Mouse (Mus musculus) induced T-regulatory cell, adult 2 months (primary cell): Measurements from ENCODE around the gene Tbc1d32.
"Not testable (repeated sequence)": the region's sequence is repeated elsewhere in the genome, so short reads cannot be mapped to it uniquely, and the experiment has no call there.

ENCODE experiments used
- DNase-seq: peaks from one replicate; pipeline ENCODE4 v3.0.0-alpha.2; 2012; ENCODE audit warnings: low read depth

The Tbc1d32 gene

DNA sequence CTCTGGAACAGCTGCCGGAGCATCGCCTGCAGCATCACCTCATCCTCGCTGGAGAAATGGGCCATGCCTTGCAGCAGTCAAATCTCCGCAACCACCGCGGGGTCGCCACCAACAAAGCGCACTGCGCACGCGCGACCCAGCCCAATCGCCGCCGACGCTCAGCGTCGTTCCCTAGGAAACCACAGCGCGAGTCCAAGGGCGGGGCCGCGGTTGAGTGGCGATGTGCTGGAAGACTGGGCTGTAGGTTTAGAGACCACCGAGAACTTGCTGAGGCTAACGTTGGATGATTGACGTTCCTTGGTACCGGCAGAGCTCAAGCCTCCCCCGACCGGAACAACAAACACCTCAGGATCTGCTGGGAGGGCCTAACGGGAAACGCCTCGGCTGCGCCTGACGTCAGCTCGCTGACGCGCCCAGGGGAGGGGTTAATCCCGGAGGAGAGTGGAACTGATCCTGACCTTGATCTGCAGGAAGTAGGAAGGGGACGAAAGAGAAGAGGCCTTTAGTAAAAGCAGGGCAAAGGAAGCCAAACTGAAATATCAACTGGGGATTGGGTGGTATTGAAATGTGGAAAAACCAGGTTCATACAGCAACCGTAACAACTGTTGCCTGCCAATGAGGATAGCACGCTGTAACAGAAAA is at the start of gene Tbc1d32:
Gene Tbc1d32, minus strand, starts transcription at position 122 of the 642 bp plus-strand sequence.
- DNase-seq = peak; percentile 93

DNA sequence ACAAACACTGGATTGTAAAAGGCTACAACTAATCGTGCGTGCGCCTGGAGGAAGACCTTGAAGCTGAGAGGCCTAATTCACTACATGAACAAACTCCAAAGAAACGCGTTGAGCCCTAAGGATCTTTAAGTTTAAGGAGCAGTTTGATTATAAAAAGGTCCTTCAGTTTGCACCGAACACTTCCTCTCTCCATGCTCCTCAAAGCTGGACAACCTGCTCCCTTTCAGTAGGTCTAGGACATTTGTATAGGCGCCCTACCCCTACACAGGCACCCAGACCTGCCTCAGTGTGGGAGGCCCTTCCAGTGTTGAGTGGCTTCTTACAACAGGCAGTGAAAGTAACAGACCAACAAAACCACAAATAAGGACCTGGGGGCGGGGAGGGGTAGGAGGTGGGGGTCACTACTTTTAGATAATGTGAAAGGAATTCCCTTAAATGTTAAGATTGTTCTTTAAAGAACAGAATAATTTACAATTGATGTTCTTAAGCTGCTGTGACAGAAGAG is 666 bp downstream of the Tbc1d32 start:
- peak; percentile 32 for DNase-seq

DNA sequence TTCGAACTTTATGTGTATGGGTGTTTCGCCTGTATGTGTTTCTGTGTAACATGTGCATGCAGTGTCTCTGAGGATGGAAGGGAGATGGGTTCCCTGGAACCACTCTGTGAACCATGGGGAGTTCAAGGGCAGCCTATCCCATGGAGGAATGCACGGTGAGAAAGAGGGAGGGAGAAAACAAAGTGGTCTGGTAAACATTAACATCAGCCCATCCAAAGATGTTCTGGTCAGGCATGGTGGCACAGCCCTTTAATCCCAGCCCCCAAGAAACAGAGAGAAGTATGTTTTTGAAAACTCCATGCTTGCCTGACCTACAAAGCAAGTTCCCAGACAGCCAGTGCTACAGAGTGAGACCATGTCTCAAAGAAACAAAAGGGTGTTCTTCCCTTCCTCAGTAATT is 12.7 kb downstream of the Tbc1d32 start:
- DNase-seq = no peak

DNA sequence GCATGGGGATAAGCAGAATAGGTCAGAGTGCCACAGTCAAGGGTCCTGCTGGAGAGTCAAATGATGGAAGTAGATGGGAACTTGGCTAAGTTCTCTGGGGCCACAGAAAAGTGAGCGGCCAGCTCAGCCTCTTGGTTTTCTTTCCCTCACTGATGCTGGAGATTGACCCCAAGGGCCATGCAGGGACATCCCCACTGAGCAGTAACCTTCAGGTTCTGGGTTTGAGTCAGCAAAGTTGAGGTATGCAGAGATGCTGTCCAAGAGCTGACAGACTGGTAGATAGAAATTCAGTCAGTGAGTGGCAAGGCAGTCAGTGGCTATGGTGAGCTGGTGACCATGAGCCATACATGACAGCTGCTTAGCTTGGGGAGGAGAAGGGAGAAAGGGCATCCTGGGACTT is 18.1 kb downstream of the Tbc1d32 start:
- DNase-seq = no peak

DNA sequence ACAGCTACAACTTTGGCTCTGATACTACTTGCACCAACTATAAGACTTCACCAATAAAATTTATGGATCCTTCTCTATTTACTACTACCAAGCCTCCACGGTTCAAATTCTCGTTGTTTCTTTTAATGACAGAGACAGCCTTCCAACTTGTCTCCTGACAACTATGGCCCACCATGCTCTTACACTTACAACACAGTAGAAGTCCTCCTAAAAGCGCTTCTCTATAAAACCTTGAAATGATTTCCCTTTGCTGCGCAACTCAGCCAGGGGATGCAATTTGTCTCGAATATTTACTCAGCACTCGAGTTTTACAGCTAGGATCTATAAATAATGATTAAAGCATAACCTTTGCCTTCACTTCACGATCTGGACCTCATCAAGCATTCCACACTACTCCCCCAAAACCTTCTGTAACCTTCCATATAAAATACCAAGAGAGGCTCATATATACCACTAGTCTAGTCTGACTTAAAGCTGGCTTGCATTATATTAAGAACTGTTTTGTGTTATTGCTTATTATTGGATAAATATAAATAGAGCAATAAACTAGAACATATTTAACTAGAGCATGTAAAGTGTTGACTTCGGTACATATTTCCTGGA is 21.6 kb downstream of the Tbc1d32 start:
- DNase-seq = no peak

DNA sequence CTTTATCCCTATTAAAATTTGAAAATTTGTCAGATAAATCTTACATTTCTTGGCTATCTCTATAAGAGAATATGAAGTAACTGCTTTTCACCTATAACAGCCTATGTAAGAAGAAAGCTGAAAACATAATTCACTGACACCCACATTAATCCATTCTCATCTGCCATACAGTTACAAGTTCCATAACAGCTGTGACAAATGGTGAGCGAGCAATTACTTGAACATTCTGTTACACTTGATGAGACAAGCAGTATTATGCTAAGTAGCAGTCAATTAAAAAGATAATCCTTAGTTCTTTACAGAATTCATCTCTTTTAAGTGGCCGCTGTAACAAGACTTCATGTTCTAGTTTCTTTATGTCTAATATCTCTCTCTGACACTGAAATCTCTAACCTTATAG is 24.1 kb downstream of the Tbc1d32 start:
- DNase-seq = no peak

DNA sequence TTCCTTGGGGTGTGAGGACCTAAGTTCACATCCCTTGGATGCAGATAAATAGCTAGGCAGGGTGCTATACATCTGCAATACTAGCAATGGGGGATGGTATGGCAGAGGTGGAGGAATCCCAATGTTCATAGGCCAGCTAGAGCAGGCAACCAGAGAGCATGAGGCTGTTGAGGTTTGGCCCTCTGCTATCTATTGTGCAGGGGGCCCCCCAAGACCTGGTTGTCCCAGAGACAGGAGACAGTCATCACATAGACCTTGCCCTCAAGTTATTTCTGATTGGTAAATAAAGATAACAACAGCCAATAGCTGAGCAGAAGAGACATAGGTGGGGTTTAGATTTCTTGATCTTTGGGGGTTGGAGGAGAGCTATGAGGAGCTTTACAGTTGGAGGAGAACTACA is 28.6 kb downstream of the Tbc1d32 start:
- DNase-seq = no peak

DNA sequence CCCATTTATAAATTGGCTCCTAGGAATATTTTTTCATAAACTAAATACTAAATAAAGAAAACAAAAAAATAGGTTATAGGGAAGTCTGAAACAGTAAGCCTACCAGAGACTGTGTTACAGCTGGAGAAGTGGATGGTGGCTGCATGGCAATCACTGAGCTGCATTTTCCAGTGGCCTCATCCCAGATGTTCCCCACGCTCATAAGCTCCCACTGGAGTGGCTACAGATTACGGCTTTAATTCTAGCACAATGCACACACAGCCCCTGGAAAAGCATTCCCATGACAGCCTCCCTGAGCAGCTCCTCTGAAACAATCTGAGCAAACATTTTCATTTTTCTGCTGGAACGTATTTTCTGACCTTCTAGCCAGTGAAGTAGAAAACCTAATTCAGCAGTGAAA is 29.8 kb downstream of the Tbc1d32 start:
- no peak for DNase-seq

DNA sequence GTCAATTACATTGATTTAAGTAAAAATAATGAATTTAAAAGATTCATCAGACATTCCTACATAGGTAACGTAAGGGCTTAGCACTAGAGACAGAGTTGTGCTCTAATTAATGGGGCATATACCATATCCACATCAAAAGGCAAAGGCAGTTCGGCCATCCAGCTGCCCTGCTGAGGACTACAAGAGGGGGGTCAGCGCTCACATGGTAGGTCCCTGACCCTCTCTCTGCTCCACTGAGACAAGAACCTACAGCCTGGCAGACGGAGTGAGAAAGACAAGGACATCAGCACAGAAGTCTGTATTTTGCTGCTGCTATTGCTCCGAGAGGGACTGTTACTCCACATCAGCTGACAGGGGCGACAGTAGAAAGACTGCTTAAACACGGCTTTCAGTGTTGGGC is 34.2 kb downstream of the Tbc1d32 start:
- DNase-seq = no peak

DNA sequence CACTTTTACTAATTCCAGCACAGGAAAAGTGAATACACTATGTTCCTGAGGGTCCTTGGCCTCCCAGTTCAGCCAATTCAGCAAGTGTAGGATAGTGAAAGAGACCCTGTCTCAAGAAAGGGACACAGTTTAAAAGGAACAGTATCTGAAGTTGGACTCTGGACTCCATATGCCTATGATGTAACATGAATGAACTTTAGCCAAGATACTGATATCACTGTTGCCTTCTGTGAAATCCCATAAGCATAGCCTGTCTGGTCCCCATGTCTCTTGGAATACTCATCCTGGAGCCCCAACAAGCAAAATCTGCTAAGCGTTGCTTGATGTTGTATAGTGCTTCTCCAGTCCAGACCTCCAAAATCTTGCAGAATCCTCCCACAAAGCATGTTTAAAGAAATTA is 46.8 kb downstream of the Tbc1d32 start:
- no peak for DNase-seq

DNA sequence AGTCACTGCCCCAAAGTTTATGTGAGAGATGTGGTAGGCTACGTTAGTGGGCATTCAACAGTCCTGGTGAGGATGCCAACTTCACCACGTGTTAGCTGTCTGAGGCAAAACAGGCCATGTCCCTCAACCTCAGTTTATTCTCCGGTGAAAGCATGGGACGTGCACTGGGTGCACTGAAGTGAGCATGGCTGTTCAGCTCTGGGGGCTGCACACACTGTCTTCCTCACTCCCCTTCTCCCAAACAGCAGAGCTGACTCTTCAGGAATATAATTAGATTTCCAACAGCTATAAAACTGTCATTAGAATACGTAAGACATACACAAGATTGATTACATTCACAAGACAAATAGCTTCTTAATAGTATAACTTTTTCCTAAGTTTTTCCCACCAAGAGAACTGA is 55.3 kb downstream of the Tbc1d32 start:
- DNase-seq = no peak

DNA sequence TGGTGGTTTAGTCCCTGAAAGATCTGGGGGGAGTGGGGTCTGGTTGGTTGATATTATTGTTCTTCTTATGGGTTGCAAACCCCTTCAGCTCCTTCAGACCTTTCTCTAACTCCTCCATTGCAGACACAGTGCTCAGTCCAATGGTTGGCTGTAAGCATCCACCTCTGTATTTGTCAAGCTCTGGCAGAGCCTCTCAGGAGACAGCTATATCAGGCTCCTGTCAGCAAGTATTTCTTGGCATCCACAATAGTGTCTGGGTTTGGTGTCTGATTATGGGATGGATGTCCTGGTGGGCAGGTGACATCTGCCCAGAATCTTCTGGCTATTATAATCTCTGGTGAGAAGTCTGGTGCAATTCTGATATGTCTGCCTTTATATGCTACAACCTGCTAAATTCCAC is 60.8 kb downstream of the Tbc1d32 start:
- not testable (repeated sequence) for DNase-seq

DNA sequence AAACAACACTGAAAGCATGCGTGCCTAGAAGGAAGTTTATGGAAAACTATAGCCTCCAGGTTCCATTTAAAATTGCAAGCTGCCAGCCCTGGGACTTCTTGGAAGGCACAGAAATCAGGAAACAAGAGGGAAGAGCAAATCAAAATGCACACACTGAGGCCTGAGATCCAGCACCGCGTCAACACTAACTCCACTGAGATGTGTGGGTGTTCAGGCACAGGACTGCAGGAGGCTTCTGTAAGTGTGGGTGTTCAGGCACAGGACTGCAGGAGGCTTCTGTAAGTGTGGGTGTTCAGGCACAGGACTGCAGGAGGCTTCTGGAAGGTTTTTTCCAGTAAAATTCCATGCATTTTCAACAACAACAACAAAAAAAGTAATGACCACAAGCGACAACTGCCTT is 62.7 kb downstream of the Tbc1d32 start:
- no peak for DNase-seq

DNA sequence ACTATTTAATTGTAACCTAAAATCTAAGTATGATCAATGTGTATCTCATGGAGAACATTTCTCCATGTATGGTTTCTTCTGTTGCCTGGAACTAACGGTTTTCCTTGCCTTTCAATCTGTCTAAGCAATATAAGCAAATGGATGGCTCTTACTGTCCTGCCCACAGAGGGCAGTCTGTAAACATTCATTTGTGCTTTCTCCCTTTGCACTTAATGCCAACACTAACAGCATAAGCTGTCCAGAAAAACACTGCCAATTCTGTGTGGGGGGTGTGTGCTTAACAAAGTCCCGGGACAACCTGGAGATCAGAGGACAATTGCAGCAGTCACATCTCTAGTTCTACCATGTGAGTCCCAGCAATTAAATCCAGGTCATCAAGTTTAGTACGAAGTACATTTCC is 64.1 kb downstream of the Tbc1d32 start:
- no peak for DNase-seq

DNA sequence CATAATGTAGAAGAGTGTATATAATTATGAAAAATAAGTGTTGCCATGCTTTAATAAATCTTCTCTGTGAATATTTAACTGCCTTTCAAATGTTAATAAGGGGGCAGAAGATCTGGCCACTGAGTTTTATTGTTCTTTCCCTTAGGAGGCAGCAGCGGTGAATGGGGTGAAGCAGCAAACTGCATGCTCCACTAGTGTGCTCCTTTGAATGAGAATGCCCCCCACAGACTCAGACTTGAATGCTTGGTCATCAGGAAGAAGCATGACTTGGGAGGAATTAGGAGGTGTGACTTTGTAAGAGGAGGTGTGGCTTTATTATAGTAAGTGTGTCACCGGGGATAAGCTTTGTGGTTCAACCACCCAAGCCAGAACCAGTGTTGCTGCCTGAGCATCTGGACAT is 69.7 kb downstream of the Tbc1d32 start:
- DNase-seq = no peak

DNA sequence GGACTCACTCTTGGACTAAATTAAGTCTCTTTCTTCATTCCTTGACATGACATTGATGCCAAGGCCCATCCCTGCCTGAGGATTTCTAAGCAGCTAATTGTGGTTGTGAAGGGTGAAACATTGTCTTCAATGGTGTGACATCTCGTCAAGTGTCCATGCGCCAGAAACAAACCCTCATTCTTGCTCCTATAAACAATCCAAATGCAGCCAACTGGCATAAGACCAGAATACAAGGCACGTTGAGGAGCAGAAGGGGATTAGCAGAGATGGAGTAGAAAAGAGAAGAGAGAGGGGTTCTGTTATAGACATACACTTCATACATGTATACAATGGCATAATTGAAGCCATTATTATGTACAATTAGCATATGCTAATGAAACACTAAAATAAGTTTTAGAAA is 70.3 kb downstream of the Tbc1d32 start:
- no peak for DNase-seq

DNA sequence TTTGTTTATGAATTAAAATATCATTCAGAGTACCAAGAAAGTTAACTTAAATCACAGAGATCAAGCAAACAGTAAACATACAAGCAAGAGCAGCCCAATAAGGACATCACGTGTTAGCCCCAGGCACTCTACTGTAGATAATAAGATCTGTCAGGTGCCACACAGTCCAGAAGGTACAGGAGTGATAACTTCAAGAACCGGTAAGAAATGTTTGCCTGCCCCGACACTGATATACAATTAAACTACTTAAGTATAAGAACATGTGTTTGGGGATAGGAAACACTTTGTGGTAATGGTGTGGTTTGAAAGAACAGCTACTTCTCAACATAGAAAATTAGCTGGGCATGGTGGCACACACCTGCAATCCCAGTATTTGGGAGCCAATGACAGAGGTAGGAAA is 71.5 kb downstream of the Tbc1d32 start:
- DNase-seq = no peak

DNA sequence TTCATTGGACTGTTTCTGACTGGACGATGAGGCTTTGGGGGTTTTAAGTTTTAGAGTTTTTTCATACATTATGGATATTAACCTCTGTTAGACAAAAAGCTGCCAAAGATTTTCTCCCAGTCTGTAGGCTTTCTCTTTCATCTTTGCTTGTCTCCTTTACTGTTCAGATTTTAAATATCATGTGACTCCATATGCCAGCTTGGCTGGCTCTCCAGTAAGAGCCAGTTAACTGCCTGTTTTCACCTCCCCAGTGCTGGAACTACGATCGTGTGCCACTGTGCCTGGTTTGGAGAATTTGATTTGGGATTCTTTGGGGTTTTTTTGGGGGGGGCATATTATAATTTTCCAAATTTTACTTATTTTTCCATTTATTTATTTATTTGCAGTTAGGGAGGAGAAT is 79.6 kb downstream of the Tbc1d32 start:
- DNase-seq = no peak

DNA sequence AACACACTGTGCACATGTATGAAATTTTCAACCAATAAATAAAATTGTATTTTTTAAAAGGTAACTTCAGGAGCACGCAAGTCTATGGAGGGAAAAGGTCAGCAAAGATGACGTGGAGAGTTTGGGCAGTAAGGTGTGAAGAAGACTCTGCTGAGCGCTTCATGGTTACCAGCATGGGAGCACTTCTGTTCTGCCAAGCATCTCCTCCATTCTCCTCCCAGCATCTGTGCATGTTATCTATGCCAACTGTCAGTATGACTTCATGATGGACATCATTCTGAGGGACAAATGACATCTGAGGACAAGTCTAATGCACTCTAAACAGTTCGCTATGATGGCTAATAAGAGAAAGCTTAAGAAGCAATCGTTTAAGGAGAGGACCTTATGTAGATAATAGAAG is 91.3 kb downstream of the Tbc1d32 start:
- no peak for DNase-seq

DNA sequence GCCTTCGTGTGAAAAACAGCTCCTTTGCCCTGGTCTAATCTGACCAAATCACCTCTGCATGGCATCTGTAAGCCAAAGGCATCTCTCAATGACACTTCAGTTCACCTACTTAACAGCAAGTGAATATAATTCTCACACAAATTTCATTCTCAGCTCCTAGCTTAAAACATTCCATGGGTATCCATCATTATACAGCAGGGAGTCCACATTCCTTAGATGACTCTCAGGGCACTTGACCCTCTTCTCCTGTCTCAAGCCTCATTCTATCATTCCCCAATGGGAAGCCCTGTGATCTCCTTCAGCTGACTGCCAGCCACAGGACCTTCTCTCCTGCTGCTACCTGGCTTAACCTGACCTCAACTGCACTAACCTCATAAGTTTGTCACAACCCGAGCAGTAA is 98.8 kb downstream of the Tbc1d32 start:
- no peak for DNase-seq

DNA sequence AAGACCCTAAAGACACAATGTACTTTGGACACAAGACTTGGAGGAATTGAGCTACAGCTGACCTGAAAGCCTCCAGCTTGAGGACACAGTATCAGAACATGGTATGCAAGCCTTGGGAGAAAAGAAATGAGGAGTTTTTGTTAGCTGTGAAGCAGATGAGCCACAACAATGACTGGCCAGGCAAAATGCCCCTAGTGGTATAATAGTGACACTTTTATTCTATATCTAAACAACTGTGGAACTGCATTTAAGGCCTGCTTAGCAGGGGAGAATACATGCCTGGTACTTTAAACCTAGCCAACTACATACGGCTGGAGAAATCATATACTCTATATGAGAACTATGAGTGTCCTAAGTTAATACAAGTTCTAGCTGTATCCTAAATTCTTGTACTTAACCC is 101.5 kb downstream of the Tbc1d32 start:
- no peak for DNase-seq

DNA sequence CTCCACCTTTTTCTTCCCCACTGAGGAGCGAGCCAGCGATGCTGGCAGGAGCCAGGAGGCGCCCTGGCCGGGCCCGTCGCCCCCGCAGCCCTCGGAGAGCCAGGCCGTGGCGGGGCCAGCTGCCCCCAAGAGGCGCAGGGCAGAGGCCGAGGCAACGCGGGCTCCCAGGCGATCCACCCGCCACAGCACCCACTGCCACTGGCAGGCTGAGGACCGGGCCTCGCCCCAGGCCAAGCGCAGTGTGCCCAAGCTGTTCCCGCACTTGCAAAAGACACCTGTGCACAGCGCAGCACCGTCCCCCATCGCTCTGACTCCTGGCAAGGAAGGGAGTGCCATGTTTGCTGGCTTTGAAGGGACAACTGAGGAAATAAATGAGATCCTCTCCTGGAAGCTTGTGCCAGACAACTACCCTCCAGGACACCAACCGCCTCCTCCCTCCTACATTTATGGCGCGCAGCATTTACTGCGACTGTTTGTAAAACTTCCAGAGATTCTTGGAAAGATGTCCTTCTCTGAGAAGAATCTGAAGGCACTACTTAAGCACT is 112.8 kb downstream of the Tbc1d32 start:
- no peak for DNase-seq

DNA sequence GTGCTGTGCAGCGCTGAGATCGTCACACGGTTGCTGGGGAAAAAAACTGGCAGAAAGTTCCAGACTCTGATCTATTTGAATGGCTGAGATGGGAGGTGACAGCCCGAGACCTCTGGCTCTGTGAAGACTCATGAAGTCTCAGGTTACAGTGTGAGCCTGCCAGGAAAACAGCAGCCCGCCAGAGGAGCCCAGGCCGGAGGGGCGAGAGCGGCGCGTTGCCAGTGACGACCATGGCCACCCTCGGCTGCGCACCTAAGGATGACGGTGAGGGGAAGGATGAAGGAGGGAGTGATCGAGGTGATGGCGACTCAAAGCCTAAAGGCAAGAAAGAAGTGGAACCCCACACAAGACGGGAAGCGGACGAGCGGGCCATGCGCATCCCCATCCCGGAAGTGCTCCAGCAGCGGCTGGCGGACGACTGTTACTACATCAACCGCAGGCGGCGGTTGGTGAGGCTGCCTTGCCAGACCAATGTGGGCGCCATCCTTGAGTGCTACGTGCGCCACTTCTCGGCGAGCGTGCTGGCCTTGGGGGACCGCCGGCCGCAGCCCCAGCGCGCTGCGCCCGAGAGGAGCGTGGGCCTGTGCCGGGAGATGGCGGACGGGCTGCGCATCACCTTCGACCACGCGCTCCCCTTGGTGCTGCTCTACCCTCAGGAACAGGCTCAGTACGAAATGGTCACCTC is 113.4 kb downstream of the Tbc1d32 start:
- peak; percentile 78 for DNase-seq
